Mouse (Mus musculus) midbrain, embryonic 13.5 days (tissue): ENCODE measurements around the gene Btd. TPM values are rescaled to one million over a fixed set of nuclear protein-coding genes. Genes with fewer than 3 reads are reported as not detected.

Experiments used
- ATAC-seq: fragments of 200-750 bp; cut with Nextera tagmentation; 2 replicates; pipeline ENCODE4 v1.8.0; 2017; ENCODE audit warnings: mild to moderate bottlenecking, moderate TSS enrichment, moderate library complexity
- H3K27ac ChIP-seq: fragments of 300-500 bp; sonication (generic); 2 replicates; pipeline ENCODE4 v1.5.1; 2015; ENCODE audit warnings: inconsistent platforms, mild to moderate bottlenecking, moderate library complexity
- H3K27me3 ChIP-seq: fragments of 300-500 bp; sonication (generic); 2 replicates; pipeline ENCODE4 v1.6.1; 2015; ENCODE audit warnings: mild to moderate bottlenecking, inconsistent platforms
- H3K36me3 ChIP-seq: fragments of 300-500 bp; sonication (generic); 2 replicates; pipeline ENCODE4 v1.6.1; 2015; ENCODE audit warnings: mild to moderate bottlenecking, inconsistent platforms
- H3K4me1 ChIP-seq: fragments of 300-500 bp; sonication (generic); replicated peaks from 2 replicates; pipeline ENCODE4 v1.6.1; 2015; ENCODE audit warnings: inconsistent platforms
- H3K4me2 ChIP-seq: fragments of 300-500 bp; sonication (generic); replicated peaks from 2 replicates; pipeline ENCODE4 v1.6.1; 2015; ENCODE audit warnings: moderate library complexity, mild to moderate bottlenecking, inconsistent platforms
- H3K4me3 ChIP-seq: fragments of 300-500 bp; sonication (generic); replicated peaks from 2 replicates; pipeline ENCODE4 v1.5.1; 2015; ENCODE audit warnings: mild to moderate bottlenecking, inconsistent platforms
- H3K9ac ChIP-seq: fragments of 300-500 bp; sonication (generic); replicated peaks from 2 replicates; pipeline ENCODE4 v1.6.1; 2015; ENCODE audit warnings: mild to moderate bottlenecking, inconsistent platforms
- H3K9me3 ChIP-seq: fragments of 300-500 bp; sonication (generic); 2 replicates; pipeline ENCODE4 v1.6.1; 2016; ENCODE audit warnings: mild to moderate bottlenecking, inconsistent platforms
- WGBS: fragments of 180-500 bp; shearing (Covaris S2); methylation state at CpG from one replicate; pipeline ENCODE4 v1.1.7; 2015; 5-methylcytosine and 5-hydroxymethylcytosine counted together
- polyA plus RNA-seq: library from polyadenylated mRNA; unstranded; fragments of >200 nt; fragmentation: Nextera tagmentation; extraction: Ambion mirVana; gene quantifications from 2 replicates; pipeline ENCODE4 v1.2.1, GENCODE M21; 2015

Btd gene
- polyA plus RNA-seq, 1 experiment from 2014 or later, result 14.8 TPM

DNA sequence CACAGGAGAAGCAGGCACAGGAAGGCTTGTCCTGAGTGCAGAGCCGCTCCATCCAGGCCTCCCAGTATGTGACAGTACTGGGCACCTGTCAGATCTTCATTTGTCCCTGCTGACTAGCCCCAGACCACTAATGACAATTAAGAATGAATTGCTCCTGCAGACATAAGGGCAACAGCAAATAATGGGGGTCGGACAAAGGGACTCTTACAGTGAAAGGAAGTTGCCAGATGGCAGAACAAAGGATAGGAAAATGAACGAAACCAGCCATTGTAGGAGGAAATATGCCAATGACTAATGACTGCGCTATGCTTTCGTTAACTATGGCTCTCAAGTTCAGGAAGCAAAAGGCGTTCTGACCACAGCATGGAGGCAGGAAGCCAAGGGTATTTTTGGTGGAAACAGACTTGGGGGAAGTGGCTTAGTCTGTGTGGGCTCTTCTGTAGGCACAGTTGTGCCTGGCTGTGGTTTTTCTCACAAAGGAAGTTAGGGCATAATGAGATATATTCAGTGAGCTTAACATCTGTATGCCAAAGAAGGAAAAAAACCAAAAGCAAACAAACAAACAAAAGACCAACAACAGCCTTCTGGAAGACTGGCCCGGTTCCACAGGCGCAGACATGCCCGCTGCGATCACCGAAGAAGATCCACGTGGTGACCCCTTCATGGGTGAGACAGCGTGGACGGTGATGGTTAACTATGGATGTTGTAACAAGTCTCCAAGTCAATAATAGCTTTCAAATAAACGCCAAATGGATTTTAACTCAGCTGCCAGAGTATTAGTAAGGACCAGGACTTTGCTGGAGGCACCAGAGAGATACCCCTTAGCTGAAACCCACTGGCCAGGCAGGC is 29.0 kb downstream of the Btd start:
- WGBS, result 68% methylated on average over 15 of the region's 15 CpGs
- no peak overlapping the region for H3K9ac ChIP-seq
- peak; percentile 53 for ATAC-seq

GRCm38 (mm10) chr14:31671635-31672320 is 30.9 kb downstream of the Btd start:
- Histone ChIP-seq H3K9me3 (no peaks in the 10 kb centered on the region), H3K36me3 (peaks cover 9% of the 10 kb centered on the region; the same call in 1 of the 2 replicates), H3K9ac (no peak overlapping the region), H3K4me1 (peaks cover 11% of the 10 kb centered on the region), H3K27me3 (no peaks in the 10 kb centered on the region), H3K27ac (no peak overlapping the region), H3K4me3 (no peak overlapping the region), H3K4me2 (no peak overlapping the region)
- no peak for ATAC-seq
- 44% methylated on average over 10 of the region's 10 CpGs for WGBS

More for the DNA sequence above, 29.0 kb downstream of the Btd start:
- Histone ChIP-seq H3K4me2 (no peak overlapping the region), H3K4me3 (no peak overlapping the region), H3K36me3 (peaks cover 12% of the 10 kb centered on the region; the same call in 1 of the 2 replicates), H3K27ac (peak overlapping the region; percentile 42), H3K4me1 (peaks cover 16% of the 10 kb centered on the region), H3K27me3 (no peaks in the 10 kb centered on the region), H3K9me3 (no peaks in the 10 kb centered on the region)

DNA sequence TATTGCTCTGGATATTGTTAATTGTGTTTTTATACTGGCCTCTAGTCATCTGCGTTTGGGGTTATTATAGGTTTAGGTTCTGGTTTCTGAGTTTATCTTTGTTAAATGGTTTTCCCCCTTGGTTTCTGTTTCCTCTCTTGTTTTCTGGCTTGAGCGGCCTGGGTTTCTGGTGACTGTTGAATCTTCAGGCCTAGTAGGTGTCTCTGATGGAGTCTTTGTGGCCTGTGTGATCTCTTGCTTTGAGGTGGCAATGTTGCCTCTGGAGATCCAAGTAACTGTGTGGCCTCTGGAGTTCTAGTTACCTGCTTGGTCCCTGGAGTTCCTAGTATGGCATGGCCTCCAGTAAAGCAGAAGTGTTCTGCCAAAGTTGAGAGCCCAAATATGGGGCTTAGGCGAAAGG is 39.8 kb downstream of the Btd start:
- 94% methylated on average over 3 of the region's 3 CpGs for WGBS
- ATAC-seq, result no peak
- H3K4me3 ChIP-seq, result no peak overlapping the region

DNA sequence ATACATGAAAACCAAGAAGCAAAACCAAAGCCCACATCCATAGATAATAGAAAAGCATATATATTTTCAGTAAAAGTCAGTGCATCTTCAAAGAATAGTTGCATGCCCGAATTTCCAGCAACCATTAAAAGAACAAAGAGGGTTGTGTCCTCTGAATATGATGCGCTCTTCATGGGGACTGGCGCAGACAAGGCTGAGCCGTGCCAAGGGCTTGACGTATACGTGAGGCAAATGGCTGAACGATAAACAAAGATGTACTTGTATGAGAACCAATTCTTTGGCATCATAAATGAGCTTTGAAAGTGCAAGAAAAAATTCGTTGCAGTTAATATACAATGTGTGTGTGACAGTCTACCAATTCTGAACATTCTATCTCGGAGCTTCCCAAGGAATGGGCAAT is 40.5 kb downstream of the Btd start:
- no peaks in the 10 kb centered on the region for H3K9me3 ChIP-seq
- H3K4me3 ChIP-seq, result no peak overlapping the region
- no peak overlapping the region for H3K9ac ChIP-seq
- H3K27me3 ChIP-seq, result no peaks in the 10 kb centered on the region
- WGBS, result 92% methylated on average over 9 of the region's 9 CpGs
- H3K36me3 ChIP-seq, result no peaks in the 10 kb centered on the region
- no peak overlapping the region for H3K27ac ChIP-seq
- H3K4me2 ChIP-seq, result no peak overlapping the region
- no peak for ATAC-seq
- H3K4me1 ChIP-seq, result no peaks in the 10 kb centered on the region

More for the DNA sequence above, 39.8 kb downstream of the Btd start:
- Histone ChIP-seq H3K4me2 (no peak overlapping the region), H3K9ac (no peak overlapping the region), H3K27ac (no peak overlapping the region), H3K36me3 (no peaks in the 10 kb centered on the region), H3K27me3 (no peaks in the 10 kb centered on the region), H3K4me1 (no peaks in the 10 kb centered on the region), H3K9me3 (no peaks in the 10 kb centered on the region)

DNA sequence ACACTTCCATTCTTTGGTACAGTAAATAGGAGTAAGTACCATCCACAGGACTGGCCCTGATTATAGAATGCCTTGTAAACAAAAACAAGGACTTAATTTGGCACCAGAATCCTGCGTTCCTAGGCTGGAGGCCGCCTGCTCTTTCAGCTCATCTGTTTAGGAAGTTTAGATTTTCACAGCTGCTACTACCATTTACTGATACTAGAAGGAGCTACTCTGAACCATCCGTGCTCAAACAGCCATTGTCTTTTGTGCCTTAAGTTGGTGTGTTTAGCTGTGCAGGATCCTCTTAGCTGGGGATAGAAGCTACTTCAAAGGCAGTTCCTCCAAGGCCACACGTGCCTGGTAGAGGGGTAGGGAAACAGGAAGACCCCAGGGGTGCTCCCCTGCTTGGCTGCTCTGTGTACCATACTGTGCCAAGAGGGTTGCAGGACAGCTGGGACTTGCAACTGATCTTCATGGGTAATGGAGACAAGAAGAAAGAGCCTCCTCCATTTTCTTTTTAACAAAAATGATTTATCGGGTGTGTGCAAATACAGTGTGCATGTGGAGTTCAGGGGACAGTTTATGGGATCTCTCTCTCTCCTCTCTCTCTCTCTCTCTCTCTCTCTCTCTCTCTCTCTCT is 41.2 kb downstream of the Btd start:
- Histone ChIP-seq H3K9me3 (no peaks in the 10 kb centered on the region), H3K27ac (no peak overlapping the region), H3K27me3 (no peaks in the 10 kb centered on the region), H3K36me3 (no peaks in the 10 kb centered on the region), H3K4me2 (no peak overlapping the region), H3K4me1 (no peaks in the 10 kb centered on the region), H3K9ac (no peak overlapping the region), H3K4me3 (no peak overlapping the region)
- no peak for ATAC-seq
- 47% methylated on average over 5 of the region's 5 CpGs for whole genome bisulfite sequencing

GRCm38 (mm10) chr14:31683610-31684009 is 42.8 kb downstream of the Btd start:
- WGBS, result 93% methylated on average over 2 of the region's 2 CpGs

GRCm38 (mm10) chr14:31684343-31685040 is 43.7 kb downstream of the Btd start:
- H3K4me3 ChIP-seq, result no peak overlapping the region
- H3K36me3 ChIP-seq, result no peaks in the 10 kb centered on the region
- 76% methylated on average over 7 of the region's 7 CpGs for WGBS
- H3K9me3 ChIP-seq, result no peaks in the 10 kb centered on the region
- no peak overlapping the region for H3K27ac ChIP-seq
- ATAC-seq, result no peak
- no peaks in the 10 kb centered on the region for H3K27me3 ChIP-seq
- H3K4me1 ChIP-seq, result no peaks in the 10 kb centered on the region
- no peak overlapping the region for H3K9ac ChIP-seq
- no peak overlapping the region for H3K4me2 ChIP-seq

More at GRCm38 (mm10) chr14:31683610-31684009, 42.8 kb downstream of the Btd start:
- H3K27ac ChIP-seq, result no peak overlapping the region
- H3K4me1 ChIP-seq, result no peaks in the 10 kb centered on the region
- H3K4me2 ChIP-seq, result no peak overlapping the region
- H3K4me3 ChIP-seq, result no peak overlapping the region
- no peak overlapping the region for H3K9ac ChIP-seq
- H3K36me3 ChIP-seq, result no peaks in the 10 kb centered on the region
- no peaks in the 10 kb centered on the region for H3K9me3 ChIP-seq
- no peak for ATAC-seq
- no peaks in the 10 kb centered on the region for H3K27me3 ChIP-seq

GRCm38 (mm10) chr14:31685680-31686079 is 44.9 kb downstream of the Btd start:
- no peak for ATAC-seq
- 90% methylated on average over 10 of the region's 10 CpGs for whole genome bisulfite sequencing
- H3K9ac ChIP-seq, result no peak overlapping the region
- H3K4me2 ChIP-seq, result no peak overlapping the region
- no peaks in the 10 kb centered on the region for H3K4me1 ChIP-seq
- H3K36me3 ChIP-seq, result no peaks in the 10 kb centered on the region
- H3K27ac ChIP-seq, result no peak overlapping the region
- no peaks in the 10 kb centered on the region for H3K27me3 ChIP-seq
- H3K4me3 ChIP-seq, result no peak overlapping the region
- H3K9me3 ChIP-seq, result no peaks in the 10 kb centered on the region

DNA sequence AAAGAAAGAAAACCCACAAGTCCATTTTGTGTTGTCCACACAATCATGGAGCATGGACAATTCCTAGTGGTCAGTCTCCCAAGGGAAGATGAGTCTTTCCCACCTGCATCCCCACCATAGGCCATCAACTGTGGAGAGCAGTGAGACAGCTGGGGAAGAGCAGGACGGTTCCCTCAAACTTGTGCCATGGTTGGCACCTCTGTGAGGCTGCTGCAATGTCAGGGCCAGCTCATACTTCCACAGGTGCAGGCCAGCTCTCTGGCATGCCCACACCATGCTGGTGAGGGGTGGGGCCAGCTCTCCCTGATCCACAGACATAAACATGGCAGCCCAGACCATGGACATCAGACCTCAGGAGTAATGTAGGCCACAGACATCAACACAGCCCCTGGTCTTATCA is 45.4 kb downstream of the Btd start:
- Histone ChIP-seq H3K36me3 (no peaks in the 10 kb centered on the region), H3K27ac (no peak overlapping the region), H3K9ac (no peak overlapping the region), H3K4me2 (no peak overlapping the region), H3K4me3 (no peak overlapping the region), H3K9me3 (no peaks in the 10 kb centered on the region), H3K4me1 (no peaks in the 10 kb centered on the region), H3K27me3 (no peaks in the 10 kb centered on the region)
- no peak for ATAC-seq
- WGBS, result 88% methylated on average over 1 of the region's 1 CpGs

DNA sequence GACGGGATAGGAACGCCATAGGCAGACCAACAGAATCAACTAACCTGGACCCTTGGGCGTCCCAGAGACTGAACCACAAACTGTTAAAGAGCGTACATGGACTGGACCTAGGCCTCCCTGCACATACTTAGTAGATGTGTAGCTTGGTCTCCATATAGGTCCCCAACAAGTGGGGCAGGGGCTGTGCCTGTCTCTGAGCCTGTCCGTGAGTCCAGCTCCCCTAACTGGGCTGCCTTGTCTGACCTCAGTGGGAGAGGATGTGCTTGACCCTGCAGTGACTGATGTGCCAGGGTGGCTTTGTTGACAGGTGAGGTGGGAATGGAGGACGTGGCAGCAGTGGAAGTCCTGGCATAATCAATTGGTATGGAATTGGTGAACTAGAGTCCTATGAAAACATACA is 51.7 kb downstream of the Btd start:
- H3K27ac ChIP-seq, result no peak overlapping the region

DNA sequence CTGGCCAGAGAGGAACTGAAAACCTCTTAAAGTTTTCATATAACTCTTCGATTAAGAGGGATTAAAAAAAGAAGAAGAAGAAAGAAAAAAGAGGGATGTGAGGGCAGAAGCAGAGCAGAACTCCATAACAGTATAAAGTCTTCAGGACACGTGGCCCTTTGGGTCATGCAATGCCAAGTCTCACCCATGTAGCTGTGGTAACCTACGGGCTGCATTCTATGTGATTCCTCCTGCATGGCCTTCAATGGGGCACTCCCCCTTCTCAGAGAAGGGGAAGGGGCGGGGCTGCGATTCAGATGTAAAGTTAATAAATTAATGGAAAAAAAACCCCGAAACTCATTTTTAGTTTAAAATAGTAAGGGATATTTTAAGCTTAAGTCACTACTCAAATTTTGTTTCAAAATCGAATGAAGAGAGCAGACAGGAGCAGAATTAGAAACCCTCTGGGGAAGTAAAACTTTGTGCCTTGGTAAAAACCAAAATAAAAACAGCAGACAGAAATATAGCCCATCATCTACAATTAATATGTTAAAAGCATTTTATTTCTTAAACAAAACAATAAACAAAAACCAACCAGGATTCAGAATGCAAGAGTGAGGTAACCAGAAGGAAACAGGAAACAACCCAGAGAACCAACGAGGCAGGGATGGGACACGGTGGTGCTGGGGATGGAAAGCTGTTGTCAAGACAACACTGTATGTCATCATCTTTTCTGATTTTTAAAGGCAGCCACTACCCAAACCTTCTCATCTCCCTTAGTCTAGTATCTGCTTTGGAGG is 55.6 kb downstream of the Btd start:
- ATAC-seq, result no peak
- H3K27me3 ChIP-seq, result no peaks in the 10 kb centered on the region
- H3K36me3 ChIP-seq, result peaks cover 33% of the 10 kb centered on the region
- 91% methylated on average over 9 of the region's 9 CpGs for WGBS
- H3K9ac ChIP-seq, result no peak overlapping the region
- no peaks in the 10 kb centered on the region for H3K9me3 ChIP-seq
- no peak overlapping the region for H3K27ac ChIP-seq
- H3K4me1 ChIP-seq, result no peaks in the 10 kb centered on the region
- H3K4me2 ChIP-seq, result no peak overlapping the region
- no peak overlapping the region for H3K4me3 ChIP-seq

More for the DNA sequence above, 51.7 kb downstream of the Btd start:
- WGBS, result 94% methylated on average over 6 of the region's 6 CpGs
- no peaks in the 10 kb centered on the region for H3K9me3 ChIP-seq
- ATAC-seq, result no peak
- H3K4me2 ChIP-seq, result no peak overlapping the region
- H3K36me3 ChIP-seq, result peaks cover 7% of the 10 kb centered on the region
- H3K9ac ChIP-seq, result no peak overlapping the region
- H3K27me3 ChIP-seq, result no peaks in the 10 kb centered on the region
- H3K4me1 ChIP-seq, result no peaks in the 10 kb centered on the region
- no peak overlapping the region for H3K4me3 ChIP-seq
